Mouse (Mus musculus): ENCODE data around the gene Ldlrad3.

Gene Ldlrad3

GRCm38 (mm10) chr2:102185951-102186561, at the start of gene Ldlrad3:
Gene Ldlrad3 (minus strand): TSS chr2:102186385.
- peak; percentile 95 to 96 for DNase-seq

- peak; percentile 32 to 64 for DNase-seq
Observed at GRCm38 (mm10) chr2:102231470-102231869, 45.3 kb upstream of the Ldlrad3 start.

- no peak for DNase-seq
Observed at GRCm38 (mm10) chr2:102229126-102229525, 42.9 kb upstream of the Ldlrad3 start.

GRCm38 (mm10) chr2:102228331-102228730, 42.1 kb upstream of the Ldlrad3 start:
- no peak for DNase-seq

- DNase-seq = no peak
Observed at GRCm38 (mm10) chr2:102227839-102228238, 41.7 kb upstream of the Ldlrad3 start.

- DNase-seq = no peak
Observed at GRCm38 (mm10) chr2:102226274-102226673, 40.1 kb upstream of the Ldlrad3 start.

- DNase-seq = no peak
Observed at GRCm38 (mm10) chr2:102223355-102224128, 37.4 kb upstream of the Ldlrad3 start.

- DNase-seq = no peak
Observed at GRCm38 (mm10) chr2:102222749-102223148, 36.6 kb upstream of the Ldlrad3 start.

GRCm38 (mm10) chr2:102216817-102217216, 30.6 kb upstream of the Ldlrad3 start:
- DNase-seq = no peak

GRCm38 (mm10) chr2:102212096-102212495, 25.9 kb upstream of the Ldlrad3 start:
- no peak for DNase-seq

- DNase-seq = no peak
Observed at GRCm38 (mm10) chr2:102205672-102206399, 19.7 kb upstream of the Ldlrad3 start.

- no peak for DNase-seq
Observed at GRCm38 (mm10) chr2:102203478-102203877, 17.3 kb upstream of the Ldlrad3 start.

GRCm38 (mm10) chr2:102202211-102202770, 16.1 kb upstream of the Ldlrad3 start:
- DNase-seq = no peak

GRCm38 (mm10) chr2:102201198-102201948, 15.2 kb upstream of the Ldlrad3 start:
- DNase-seq = peak; percentile 51 to 60

- no peak for DNase-seq
Observed at GRCm38 (mm10) chr2:102197332-102197731, 11.1 kb upstream of the Ldlrad3 start.

GRCm38 (mm10) chr2:102196709-102197108, 10.5 kb upstream of the Ldlrad3 start:
- peak; percentile 15 to 35 for DNase-seq

- DNase-seq = no peak
Observed at GRCm38 (mm10) chr2:102195494-102195893, 9.3 kb upstream of the Ldlrad3 start.

- no peak for DNase-seq
Observed at GRCm38 (mm10) chr2:102194247-102194646, 8.1 kb upstream of the Ldlrad3 start.

- DNase-seq = no peak
Observed at GRCm38 (mm10) chr2:102192943-102193820, 7.0 kb upstream of the Ldlrad3 start.

GRCm38 (mm10) chr2:102191736-102192135, 5.6 kb upstream of the Ldlrad3 start:
- DNase-seq = no peak

- DNase-seq = no peak
Observed at GRCm38 (mm10) chr2:102190956-102191355, 4.8 kb upstream of the Ldlrad3 start.

All from lung, postnatal 4 days (tissue).